Mouse (Mus musculus): ENCODE results near the gene Soat2. TPM values are rescaled to one million over a fixed set of nuclear protein-coding genes. Genes with fewer than 3 reads are reported as not detected.
A peak's percentile ranks its signal among the peaks of the same experiment; 100 is the strongest.

The Soat2 gene
- polyA plus RNA-seq (2015; fragmentation: Nextera tagmentation; extraction: Ambion mirVana) = 0.24 and 0.42 TPM in 2 replicates

DNA sequence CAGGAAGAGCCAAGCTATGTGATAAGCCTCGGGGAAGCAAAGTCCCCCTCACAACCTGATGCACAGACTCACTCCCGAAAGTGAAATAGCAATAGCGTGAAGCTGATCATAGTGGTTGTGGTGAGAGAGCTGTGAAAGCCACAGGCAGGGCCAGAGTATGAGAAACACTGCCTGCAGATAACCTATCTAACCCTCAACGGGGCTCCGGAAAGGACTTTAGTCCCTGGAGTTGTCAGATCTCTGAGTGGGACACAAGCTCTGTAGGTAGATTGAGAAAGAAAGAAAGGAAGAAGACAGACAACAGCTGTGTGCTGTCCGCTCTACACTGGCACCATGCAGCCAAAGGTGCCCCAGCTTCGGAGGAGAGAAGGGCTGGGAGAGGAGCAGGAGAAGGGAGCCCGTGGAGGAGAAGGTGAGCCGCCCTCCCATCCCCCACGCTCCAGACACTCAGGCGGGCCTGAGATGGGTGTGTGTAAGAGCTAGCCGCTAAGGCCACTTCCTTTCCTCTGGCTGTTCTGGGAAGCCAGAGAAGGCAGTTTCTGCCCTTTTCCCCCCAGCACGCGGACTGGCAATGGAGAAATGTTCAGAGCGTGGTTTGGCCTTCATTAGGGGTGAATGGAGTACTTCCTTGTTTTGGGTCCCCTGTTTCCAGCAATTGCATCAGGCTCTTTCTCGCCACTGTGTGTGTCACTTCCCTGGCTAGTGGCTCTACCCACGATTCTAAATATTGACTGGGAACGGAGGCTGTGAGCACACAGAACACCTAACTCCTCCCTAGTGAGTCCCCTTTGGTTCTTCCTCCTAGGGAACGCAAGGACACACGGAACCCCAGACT lies at the start of gene Soat2:
Soat2 (plus strand) TSS at position 226 of the 835 bp plus-strand sequence.
- H3K4me1 ChIP-seq (ENCODE audit: control insufficient read depth, insufficient read depth, low read length) = peaks cover 9% of the 10 kb centered on the region
- peak within 1 kb of the TSS; percentile 41 for H3K4me2 ChIP-seq (ENCODE audit: low read depth, low read length)
- no peak for ATAC-seq (replicated peaks; ENCODE audit: extremely low read depth, insufficient read depth, low FRiP score)
- peaks cover 5% of the 10 kb centered on the region for H3K27me3 ChIP-seq (ENCODE audit: control insufficient read depth, insufficient read depth, low read length)
- H3K36me3 ChIP-seq (ENCODE audit: control insufficient read depth, insufficient read depth) = no peaks in the 10 kb centered on the region
- 0 out of 2 replicates have a peak, but pooled peaks cover 3% of the 10 kb centered on the region for H3K9me3 ChIP-seq (replicated peaks; ENCODE audit: control insufficient read depth, low read length)
- H3K27ac ChIP-seq (ENCODE audit: low read length) = peak within 1 kb of the TSS; percentile 20; the same call in 1 of the 2 replicates
- H3K9ac ChIP-seq (ENCODE audit: low read length) = peak within 1 kb of the TSS; percentile 32
- 29% methylated on average over 20 of the region's 20 CpGs for WGBS
- H3K4me3 ChIP-seq (ENCODE audit: low read length) = no peak within 1 kb of the TSS

DNA sequence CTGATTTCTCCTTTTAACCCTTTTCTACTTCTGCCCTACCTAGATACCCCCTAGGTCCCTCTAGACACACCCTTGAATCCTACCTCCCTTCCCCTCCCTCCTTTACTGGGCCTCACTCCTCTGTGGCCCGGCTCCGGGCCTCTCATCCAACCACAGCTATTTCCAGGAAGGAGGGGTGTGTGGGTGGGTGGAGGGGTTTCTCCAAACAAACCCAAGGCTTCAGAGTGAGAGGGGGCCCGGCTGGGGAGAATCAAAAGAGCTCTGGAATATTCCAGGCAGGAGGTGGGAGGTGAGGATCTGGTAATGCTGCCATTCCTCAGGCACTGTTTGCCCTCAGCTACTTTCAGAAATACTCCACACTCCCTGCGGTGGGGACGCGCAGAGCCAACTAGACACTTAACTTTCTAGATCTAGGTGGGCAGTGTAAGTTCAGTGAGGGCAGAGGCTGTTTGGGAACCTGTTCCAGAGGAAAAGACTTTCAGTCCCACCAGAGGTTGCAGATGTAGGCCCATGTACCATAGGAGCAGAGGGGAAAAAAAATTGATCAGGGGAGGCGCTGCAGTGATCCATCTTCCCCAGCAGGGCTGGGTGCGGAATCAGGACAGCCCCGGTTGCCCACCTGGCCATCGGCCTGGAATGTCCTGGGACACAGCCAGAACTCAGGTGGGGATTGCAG lies 49.2 kb upstream of the Soat2 start:
- ATAC-seq (replicated peaks; ENCODE audit: extremely low read depth, insufficient read depth, low FRiP score) = no peak; the same call in 1 of the 2 replicates
- H3K27me3 ChIP-seq (ENCODE audit: control insufficient read depth, insufficient read depth, low read length) = no peaks in the 10 kb centered on the region
- peak overlapping the region; percentile 88 for H3K9ac ChIP-seq (ENCODE audit: low read length)
- no peaks in the 10 kb centered on the region for H3K9me3 ChIP-seq (replicated peaks; ENCODE audit: control insufficient read depth, low read length)
- peak overlapping the region; percentile 98 for H3K27ac ChIP-seq (ENCODE audit: low read length)
- peak overlapping the region; percentile 73 for H3K4me3 ChIP-seq (ENCODE audit: low read length)
- H3K4me1 ChIP-seq (ENCODE audit: control insufficient read depth, insufficient read depth, low read length) = peaks cover 72% of the 10 kb centered on the region
- WGBS = 16% methylated on average over 10 of the region's 10 CpGs
- H3K4me2 ChIP-seq (ENCODE audit: low read depth, low read length) = peak overlapping the region; percentile 97
- H3K36me3 ChIP-seq (ENCODE audit: control insufficient read depth, insufficient read depth) = peaks cover 4% of the 10 kb centered on the region

DNA sequence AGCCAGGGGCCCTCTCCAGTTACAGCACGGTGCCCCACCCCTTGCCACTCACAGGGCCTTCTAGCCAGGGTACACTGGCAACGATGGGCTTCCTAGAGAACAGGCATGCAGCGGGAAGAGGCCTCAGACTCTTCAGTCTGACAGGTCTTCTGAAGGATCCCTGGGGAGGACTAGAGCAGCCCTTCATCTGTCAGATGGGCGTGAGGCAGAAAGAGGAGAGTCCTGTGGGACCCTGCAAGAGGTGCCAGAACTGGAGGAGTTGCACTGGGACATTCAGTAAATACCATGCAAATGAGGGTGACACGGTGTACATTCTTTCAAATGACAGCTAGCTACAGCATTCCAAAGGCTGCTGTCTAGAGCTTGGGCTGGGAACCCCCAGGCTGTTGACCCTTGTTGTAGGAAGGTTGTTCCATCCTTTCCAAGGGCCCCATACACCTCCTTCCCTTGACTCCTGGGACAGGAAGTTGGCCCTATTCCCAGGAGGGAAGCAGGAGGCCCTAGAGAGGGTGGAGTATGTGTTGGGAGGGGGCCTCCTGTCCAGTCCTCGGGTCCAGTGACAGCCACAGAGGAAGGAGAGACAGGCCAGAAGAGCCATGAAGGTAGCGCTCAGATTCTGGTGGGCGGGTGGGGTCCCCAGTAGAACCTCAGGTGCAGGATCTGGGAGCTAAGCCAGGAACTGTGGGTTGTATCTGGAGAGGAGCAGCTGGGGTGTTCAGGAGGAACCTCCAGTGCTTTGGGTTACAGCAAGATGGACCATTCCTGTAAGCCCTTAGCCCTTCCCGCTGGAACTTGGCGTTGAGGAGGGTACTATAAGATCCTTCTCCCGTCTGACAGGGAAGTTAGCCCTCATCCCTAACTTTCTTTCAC lies 48.4 kb upstream of the Soat2 start:
- peaks cover 78% of the 10 kb centered on the region for H3K4me1 ChIP-seq (ENCODE audit: control insufficient read depth, insufficient read depth, low read length)
- H3K9ac ChIP-seq (ENCODE audit: low read length) = peak overlapping the region; percentile 88
- ATAC-seq (replicated peaks; ENCODE audit: extremely low read depth, insufficient read depth, low FRiP score) = peak; percentile 54
- no peaks in the 10 kb centered on the region for H3K9me3 ChIP-seq (replicated peaks; ENCODE audit: control insufficient read depth, low read length)
- H3K4me3 ChIP-seq (ENCODE audit: low read length) = peak overlapping the region; percentile 73
- H3K4me2 ChIP-seq (ENCODE audit: low read depth, low read length) = peak overlapping the region; percentile 97
- peak overlapping the region; percentile 98 for H3K27ac ChIP-seq (ENCODE audit: low read length)
- no peaks in the 10 kb centered on the region for H3K27me3 ChIP-seq (ENCODE audit: control insufficient read depth, insufficient read depth, low read length)
- WGBS = 20% methylated on average over 11 of the region's 11 CpGs
- peaks cover 7% of the 10 kb centered on the region; the same call in 1 of the 2 replicates for H3K36me3 ChIP-seq (ENCODE audit: control insufficient read depth, insufficient read depth)

DNA sequence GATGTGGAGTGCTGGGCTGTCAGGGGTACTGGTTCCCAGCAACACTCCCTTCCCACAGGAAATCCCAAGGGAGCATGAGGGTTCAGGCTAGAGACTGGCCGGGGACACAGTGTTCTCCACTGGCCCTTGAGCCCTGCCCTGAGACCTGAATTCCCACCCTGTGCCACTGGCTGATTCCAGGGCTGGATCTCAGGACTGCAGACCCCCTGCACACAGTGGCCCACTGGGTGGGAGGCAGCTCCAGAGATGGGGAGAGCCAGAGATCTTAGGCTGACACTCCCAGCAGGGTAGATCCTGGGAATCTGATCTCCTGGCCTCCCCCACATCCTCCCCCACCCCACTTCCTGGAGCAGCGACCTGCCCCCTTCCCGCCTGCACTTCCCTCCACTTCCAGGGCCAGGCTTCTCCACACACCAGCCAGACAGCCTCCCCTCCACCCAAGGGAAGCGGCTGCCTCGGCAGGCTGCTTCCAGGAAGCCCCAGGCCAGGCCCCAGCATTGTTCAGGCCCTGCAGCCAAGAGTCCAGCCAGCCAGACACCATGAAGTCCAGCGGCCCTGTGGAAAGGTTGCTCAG lies 47.7 kb upstream of the Soat2 start:
- peak overlapping the region; percentile 73 for H3K4me3 ChIP-seq (ENCODE audit: low read length)
- 15% methylated on average over 6 of the region's 6 CpGs for WGBS
- peak overlapping the region; percentile 87 for H3K9ac ChIP-seq (ENCODE audit: low read length)
- H3K4me2 ChIP-seq (ENCODE audit: low read depth, low read length) = peak overlapping the region; percentile 97
- H3K27ac ChIP-seq (ENCODE audit: low read length) = peak overlapping the region; percentile 98
- peaks cover 81% of the 10 kb centered on the region for H3K4me1 ChIP-seq (ENCODE audit: control insufficient read depth, insufficient read depth, low read length)
- H3K9me3 ChIP-seq (replicated peaks; ENCODE audit: control insufficient read depth, low read length) = no peaks in the 10 kb centered on the region
- H3K27me3 ChIP-seq (ENCODE audit: control insufficient read depth, insufficient read depth, low read length) = no peaks in the 10 kb centered on the region
- H3K36me3 ChIP-seq (ENCODE audit: control insufficient read depth, insufficient read depth) = peaks cover 4% of the 10 kb centered on the region; the same call in 1 of the 2 replicates
- ATAC-seq (replicated peaks; ENCODE audit: extremely low read depth, insufficient read depth, low FRiP score) = peak; percentile 9

DNA sequence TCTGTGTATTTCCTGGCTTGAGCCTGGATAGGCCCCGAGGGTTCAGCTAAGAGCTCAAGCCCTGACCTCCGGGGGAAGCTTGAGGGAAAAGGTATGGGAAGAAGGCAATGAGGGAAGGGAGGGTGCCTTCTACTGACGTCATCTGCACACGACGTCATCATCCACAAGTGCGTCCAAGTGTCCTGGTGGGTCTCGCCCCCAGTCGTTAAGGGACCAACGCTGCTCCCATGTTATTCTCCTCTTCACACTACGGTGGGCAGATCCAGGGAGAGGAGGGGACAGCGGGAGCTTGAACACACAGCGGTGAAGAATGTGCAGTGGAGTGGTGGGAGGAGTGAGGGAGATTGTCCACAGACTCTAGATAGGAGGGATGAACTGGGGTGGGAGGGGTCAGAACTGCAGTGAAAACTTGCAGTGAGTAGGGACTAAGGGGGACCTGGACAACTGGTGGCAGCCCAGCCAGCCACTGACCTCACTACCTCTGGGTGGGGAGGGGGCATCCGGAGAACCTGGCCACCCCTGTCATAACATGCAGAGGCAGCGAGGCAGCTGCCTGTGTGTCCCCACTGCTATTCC lies 46.9 kb upstream of the Soat2 start:
- Histone ChIP-seq H3K4me2 (ENCODE audit: low read depth, low read length) (peak overlapping the region; percentile 97), H3K27ac (ENCODE audit: low read length) (peak overlapping the region; percentile 98), H3K4me1 (ENCODE audit: control insufficient read depth, insufficient read depth, low read length) (peaks cover 86% of the 10 kb centered on the region), H3K27me3 (ENCODE audit: control insufficient read depth, insufficient read depth, low read length) (no peaks in the 10 kb centered on the region), H3K36me3 (ENCODE audit: control insufficient read depth, insufficient read depth) (peaks cover 4% of the 10 kb centered on the region; the same call in 1 of the 2 replicates), H3K9me3 (replicated peaks; ENCODE audit: control insufficient read depth, low read length) (no peaks in the 10 kb centered on the region), H3K4me3 (ENCODE audit: low read length) (peak overlapping the region; percentile 73), H3K9ac (ENCODE audit: low read length) (peak overlapping the region; percentile 87)
- peak; percentile 7; the same call in 1 of the 2 replicates for ATAC-seq (replicated peaks; ENCODE audit: extremely low read depth, insufficient read depth, low FRiP score)
- WGBS = 8% methylated on average over 14 of the region's 14 CpGs

DNA sequence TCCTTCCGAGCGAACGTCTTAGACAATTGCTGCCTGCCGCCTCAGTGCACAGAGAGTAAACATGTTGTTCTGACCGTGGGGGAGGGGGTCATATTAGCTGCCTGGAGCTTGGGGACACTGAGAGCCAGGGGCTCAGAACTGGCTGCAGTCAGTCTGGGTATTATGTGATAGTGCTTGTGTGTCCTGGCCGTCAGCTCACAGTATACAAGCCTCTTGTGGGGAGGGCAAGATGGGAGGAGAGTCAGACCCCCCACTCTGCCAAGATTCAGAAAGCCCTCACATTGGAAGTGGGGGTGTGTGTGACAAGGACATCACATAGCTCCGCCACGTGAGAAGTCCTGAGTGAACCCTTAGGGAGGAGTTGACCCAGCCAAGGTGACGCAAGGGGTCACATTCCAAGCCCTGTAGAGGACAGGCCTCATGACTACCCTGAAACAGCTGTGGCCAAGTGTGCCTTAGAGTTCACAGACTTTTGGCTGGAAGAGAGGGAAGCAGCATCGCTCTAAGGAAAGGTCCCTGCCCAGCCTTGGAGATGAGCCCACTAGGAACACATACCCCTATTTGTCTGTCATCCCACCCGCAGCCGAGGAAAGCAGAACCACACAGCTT lies 46.3 kb upstream of the Soat2 start:
- H3K27ac ChIP-seq (ENCODE audit: low read length) = peak overlapping the region; percentile 98
- peak overlapping the region; percentile 87 for H3K9ac ChIP-seq (ENCODE audit: low read length)
- H3K9me3 ChIP-seq (replicated peaks; ENCODE audit: control insufficient read depth, low read length) = no peaks in the 10 kb centered on the region
- peak overlapping the region; percentile 97 for H3K4me2 ChIP-seq (ENCODE audit: low read depth, low read length)
- no peak for ATAC-seq (replicated peaks; ENCODE audit: extremely low read depth, insufficient read depth, low FRiP score)
- H3K4me3 ChIP-seq (ENCODE audit: low read length) = peak overlapping the region; percentile 73
- 20% methylated on average over 12 of the region's 12 CpGs for WGBS
- peaks cover 4% of the 10 kb centered on the region; the same call in 1 of the 2 replicates for H3K36me3 ChIP-seq (ENCODE audit: control insufficient read depth, insufficient read depth)
- H3K27me3 ChIP-seq (ENCODE audit: control insufficient read depth, insufficient read depth, low read length) = no peaks in the 10 kb centered on the region
- H3K4me1 ChIP-seq (ENCODE audit: control insufficient read depth, insufficient read depth, low read length) = peaks cover 90% of the 10 kb centered on the region

DNA sequence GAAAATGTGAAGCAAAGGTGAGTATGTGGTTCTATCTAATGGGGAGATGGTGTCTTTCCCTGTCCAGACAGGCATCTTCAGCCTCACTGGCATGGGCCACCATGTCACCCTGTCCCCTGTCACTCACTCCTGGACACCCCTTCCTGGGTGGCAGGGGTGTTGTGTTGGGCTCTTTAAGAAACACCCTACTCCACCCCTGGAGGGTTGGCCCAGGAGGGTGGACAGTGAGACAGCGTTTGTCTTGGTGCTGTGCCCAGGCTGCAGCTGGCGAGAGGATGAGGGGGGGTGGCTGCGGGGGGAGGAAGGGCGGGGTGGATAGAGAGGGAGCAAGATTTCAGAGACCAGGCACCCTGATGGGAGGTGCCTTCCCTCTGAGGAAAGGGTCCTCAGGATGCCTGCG lies 45.0 kb upstream of the Soat2 start:
- peak overlapping the region; percentile 35; the same call in 1 of the 2 replicates for H3K9ac ChIP-seq (ENCODE audit: low read length)

More for the DNA sequence above, 45.0 kb upstream of the Soat2 start:
- 25% methylated on average over 5 of the region's 5 CpGs for WGBS
- Histone ChIP-seq H3K27ac (ENCODE audit: low read length) (peak overlapping the region; percentile 45), H3K4me3 (ENCODE audit: low read length) (peak overlapping the region; percentile 7; the same call in 1 of the 2 replicates), H3K36me3 (ENCODE audit: control insufficient read depth, insufficient read depth) (peaks cover 13% of the 10 kb centered on the region; the same call in 1 of the 2 replicates), H3K4me1 (ENCODE audit: control insufficient read depth, insufficient read depth, low read length) (peaks cover 85% of the 10 kb centered on the region), H3K27me3 (ENCODE audit: control insufficient read depth, insufficient read depth, low read length) (no peaks in the 10 kb centered on the region), H3K9me3 (replicated peaks; ENCODE audit: control insufficient read depth, low read length) (no peaks in the 10 kb centered on the region), H3K4me2 (ENCODE audit: low read depth, low read length) (peak overlapping the region; percentile 97)
- no peak for ATAC-seq (replicated peaks; ENCODE audit: extremely low read depth, insufficient read depth, low FRiP score)

Measured in heart, embryonic 16.5 days (tissue).